9 mouse cellular contexts compared by ENCODE assay signal in genomic region chr12:30128561-30129410, GRCm38 (mm10). TPM values are rescaled to one million over a fixed set of nuclear protein-coding genes. Genes with fewer than 3 reads are reported as not detected.
A peak's percentile ranks its signal among the peaks of the same experiment; 100 is the strongest.
DNase-seq lines count a peak whose midpoint lies in the region; ATAC-seq lines count a peak whose summit lies in the region.
"Had no signal": no experiment of that assay in that cellular context is flagged by ENCODE, and none has a peak within 500 bp of the region (broad histone marks: within the 10 kb centered on the region; RNA-seq: fewer than 3 reads in every experiment).

No protein-coding gene starts in this region.

- DNase-seq in ES-CJ7 (ENCODE audit: low read depth, low spot score), result peak; percentile 77
- peak; percentile 73 for DNase-seq in adrenal gland, postnatal 14 days
- DNase-seq in embryonic facial prominence, embryonic 10.5 days (ENCODE audit: low spot score), result peak; percentile 53
- DNase-seq in heart, postnatal 10 days, result peak; percentile 72 to 79
- DNase-seq in layer of hippocampus, adult 11-12 months (ENCODE audit: low spot score), result peak; percentile 83
- peak; percentile 80 for DNase-seq in right cerebral cortex, adult 18-20 months

- intact Hi-C loops in heart, postnatal 10 days (cut with DNase I), result loop anchor here (1.0 to 5.0 kb wide), 4 partner anchors 74 to 450 kb away; no protein-coding TSS in a partner anchor

- H3K4me2 ChIP-seq in lung, embryonic 16.5 days (ENCODE audit: low read depth, low read length), result no peak overlapping the region

- no peaks in the 10 kb centered on the region for H3K4me1 ChIP-seq in embryonic facial prominence, embryonic 10.5 days
- H3K4me1 ChIP-seq in lung, embryonic 16.5 days (replicated peaks; ENCODE audit: control insufficient read depth, insufficient read depth, low read length), result no peaks in the 10 kb centered on the region

- no peaks in the 10 kb centered on the region for H3K9me3 ChIP-seq in embryonic facial prominence, embryonic 10.5 days
- H3K9me3 ChIP-seq in lung, embryonic 16.5 days (ENCODE audit: control insufficient read depth, low read length), result no peaks in the 10 kb centered on the region

- H3K4me3 ChIP-seq in embryonic facial prominence, embryonic 10.5 days, result no peak overlapping the region
- H3K4me3 ChIP-seq in lung, embryonic 16.5 days (ENCODE audit: low read length), result no peak overlapping the region
- H3K4me3 ChIP-seq: erythroblast, embryonic 14.5 days had no signal

- peak; percentile 41; the same call in 1 of the 2 replicates for ATAC-seq in lung, embryonic 16.5 days (ENCODE audit: low read depth)
- no peak for ATAC-seq in inflammation-experienced regulatory T-cells, adult 6 months

- no peaks in the 10 kb centered on the region for H3K27me3 ChIP-seq in embryonic facial prominence, embryonic 10.5 days (replicated peaks; ENCODE audit: low read depth, poor library complexity, severe bottlenecking)
- no peaks in the 10 kb centered on the region for H3K27me3 ChIP-seq in lung, embryonic 16.5 days (ENCODE audit: control insufficient read depth, insufficient read depth, low read depth, low read length)

- no peak overlapping the region for H3K9ac ChIP-seq in lung, embryonic 16.5 days (ENCODE audit: low read length)

- no peak overlapping the region for H3K27ac ChIP-seq in embryonic facial prominence, embryonic 10.5 days (replicated peaks)
- no peak overlapping the region for H3K27ac ChIP-seq in lung, embryonic 16.5 days (ENCODE audit: low read length)

- WGBS in embryonic facial prominence, embryonic 10.5 days, result 75% methylated on average over 7 of the region's 7 CpGs
- WGBS in lung, embryonic 16.5 days, result 62% methylated on average over 7 of the region's 7 CpGs

- no peaks in the 10 kb centered on the region for H3K36me3 ChIP-seq in embryonic facial prominence, embryonic 10.5 days (replicated peaks)
- no peaks in the 10 kb centered on the region for H3K36me3 ChIP-seq in lung, embryonic 16.5 days (ENCODE audit: control insufficient read depth, insufficient read depth, low read length)

RNA-seq across cellular contexts. Expression of gene Tpo, which starts 3.6 kb away (rescaled TPM):
- not detected in 2 replicates for total RNA-seq in adrenal gland, postnatal 14 days (2021)
- polyA plus RNA-seq in embryonic facial prominence, embryonic 10.5 days (2016; fragmentation: Nextera tagmentation; extraction: Ambion mirVana), result not detected in 2 replicates
- not detected for total RNA-seq in heart, postnatal 10 days (2021)
- polyA plus RNA-seq in lung, embryonic 16.5 days (2015; fragmentation: Nextera tagmentation; extraction: Ambion mirVana), result not detected in 2 replicates
- polyA plus RNA-seq in inflammation-experienced regulatory T-cells, adult 6 months (2017; shearing (Covaris generic)), result not detected
- polyA plus RNA-seq: erythroblast, embryonic 14.5 days had no signal
